Mouse (Mus musculus): ENCODE results near the gene Oaf. TPM values are rescaled to one million over a fixed set of nuclear protein-coding genes. Genes with fewer than 3 reads are reported as not detected.

Gene Oaf
- 53.9 and 59.5 TPM in 2 replicates for polyA plus RNA-seq (2015; fragmentation: Nextera tagmentation; extraction: Ambion mirVana)

GRCm38 (mm10) chr9:43239712-43240593 lies at the start of gene Oaf:
Gene Oaf, minus strand, starts transcription at chr9:43239911.
- peaks cover 67% of the 10 kb centered on the region for H3K4me1 ChIP-seq
- no peaks in the 10 kb centered on the region for H3K9me3 ChIP-seq (replicated peaks)
- peak within 1 kb of the TSS; percentile 94 for H3K27ac ChIP-seq
- under 1% methylated on average over 44 of the region's 44 CpGs for WGBS
- no peaks in the 10 kb centered on the region for H3K27me3 ChIP-seq
- peak within 1 kb of the TSS; percentile 81 for H3K9ac ChIP-seq
- peak within 1 kb of the TSS; percentile 78 for H3K4me3 ChIP-seq (replicated peaks)
- ATAC-seq (replicated peaks; ENCODE audit: low FRiP score), result peak; percentile 94
- H3K36me3 ChIP-seq, result no peaks in the 10 kb centered on the region; the same call in 1 of the 2 replicates
- peak within 1 kb of the TSS; percentile 81 for H3K4me2 ChIP-seq

- H3K4me2 ChIP-seq, result peak overlapping the region; percentile 53
- no peaks in the 10 kb centered on the region for H3K36me3 ChIP-seq
- H3K4me3 ChIP-seq (replicated peaks), result peak overlapping the region; percentile 19; the same call in 1 of the 2 replicates
- no peak overlapping the region for H3K27ac ChIP-seq
- H3K9me3 ChIP-seq (replicated peaks), result no peaks in the 10 kb centered on the region
- no peak overlapping the region for H3K9ac ChIP-seq
- H3K4me1 ChIP-seq, result peaks cover 11% of the 10 kb centered on the region; the same call in 1 of the 2 replicates
- ATAC-seq (replicated peaks; ENCODE audit: low FRiP score), result peak; percentile 61; the same call in 1 of the 2 replicates
- WGBS, result 2% methylated on average over 20 of the region's 20 CpGs
- no peaks in the 10 kb centered on the region; the same call in 1 of the 2 replicates for H3K27me3 ChIP-seq
Observed at GRCm38 (mm10) chr9:43286870-43287269, 47.2 kb upstream of the Oaf start.

DNA sequence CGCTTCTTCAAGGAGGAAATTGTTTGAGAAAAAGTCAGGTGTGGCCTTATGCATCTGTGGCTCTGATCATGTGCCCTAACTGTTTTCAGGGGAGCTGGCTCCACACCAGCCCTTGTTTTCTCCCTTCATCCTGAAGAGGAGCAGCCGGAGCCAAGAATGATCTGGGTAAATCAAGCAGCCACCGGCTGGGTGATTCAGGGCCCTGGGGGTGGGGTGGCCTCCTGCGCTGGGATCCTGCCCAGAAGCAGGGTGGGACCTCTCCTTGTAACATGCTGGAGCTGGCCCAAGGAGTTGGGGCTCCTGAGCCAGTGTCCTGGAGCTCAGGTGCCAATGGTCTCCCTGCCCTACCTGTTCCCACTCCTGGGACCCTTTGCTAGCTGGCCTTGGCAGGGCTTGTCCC lies 45.6 kb upstream of the Oaf start:
- no peak overlapping the region for H3K27ac ChIP-seq
- no peaks in the 10 kb centered on the region; the same call in 1 of the 2 replicates for H3K27me3 ChIP-seq
- H3K4me1 ChIP-seq, result peaks cover 11% of the 10 kb centered on the region; the same call in 1 of the 2 replicates
- no peak overlapping the region for H3K9ac ChIP-seq
- WGBS, result 82% methylated on average over 4 of the region's 4 CpGs
- ATAC-seq (replicated peaks; ENCODE audit: low FRiP score), result no peak
- no peak overlapping the region for H3K4me3 ChIP-seq (replicated peaks)
- H3K36me3 ChIP-seq, result no peaks in the 10 kb centered on the region
- no peaks in the 10 kb centered on the region for H3K9me3 ChIP-seq (replicated peaks)
- no peak overlapping the region for H3K4me2 ChIP-seq

GRCm38 (mm10) chr9:43284284-43284683 lies 44.6 kb upstream of the Oaf start:
- H3K9ac ChIP-seq, result no peak overlapping the region
- no peaks in the 10 kb centered on the region for H3K9me3 ChIP-seq (replicated peaks)
- H3K4me1 ChIP-seq, result peaks cover 11% of the 10 kb centered on the region; the same call in 1 of the 2 replicates
- no peak overlapping the region for H3K4me3 ChIP-seq (replicated peaks)
- H3K27ac ChIP-seq, result no peak overlapping the region
- 8% methylated on average over 6 of the region's 6 CpGs for WGBS
- peak; percentile 91 for ATAC-seq (replicated peaks; ENCODE audit: low FRiP score)
- H3K27me3 ChIP-seq, result no peaks in the 10 kb centered on the region; the same call in 1 of the 2 replicates
- no peak overlapping the region for H3K4me2 ChIP-seq
- no peaks in the 10 kb centered on the region for H3K36me3 ChIP-seq

- no peak overlapping the region for H3K27ac ChIP-seq
Observed at GRCm38 (mm10) chr9:43273735-43274134, 34.0 kb upstream of the Oaf start.

GRCm38 (mm10) chr9:43271761-43272518 lies 32.2 kb upstream of the Oaf start:
- Histone ChIP-seq H3K9me3 (replicated peaks) (no peaks in the 10 kb centered on the region), H3K36me3 (no peaks in the 10 kb centered on the region), H3K9ac (no peak overlapping the region), H3K4me1 (peaks cover 26% of the 10 kb centered on the region), H3K4me2 (no peak overlapping the region), H3K27ac (no peak overlapping the region), H3K27me3 (peaks cover 27% of the 10 kb centered on the region), H3K4me3 (replicated peaks) (no peak overlapping the region)
- WGBS, result 56% methylated on average over 14 of the region's 14 CpGs
- no peak for ATAC-seq (replicated peaks; ENCODE audit: low FRiP score)

More at GRCm38 (mm10) chr9:43273735-43274134, 34.0 kb upstream of the Oaf start:
- no peaks in the 10 kb centered on the region for H3K9me3 ChIP-seq (replicated peaks)
- peaks cover 27% of the 10 kb centered on the region for H3K27me3 ChIP-seq
- H3K36me3 ChIP-seq, result no peaks in the 10 kb centered on the region
- no peak overlapping the region for H3K4me2 ChIP-seq
- H3K9ac ChIP-seq, result no peak overlapping the region
- ATAC-seq (replicated peaks; ENCODE audit: low FRiP score), result no peak
- no peak overlapping the region for H3K4me3 ChIP-seq (replicated peaks)
- peaks cover 26% of the 10 kb centered on the region for H3K4me1 ChIP-seq
- WGBS, result 78% methylated on average over 9 of the region's 9 CpGs

DNA sequence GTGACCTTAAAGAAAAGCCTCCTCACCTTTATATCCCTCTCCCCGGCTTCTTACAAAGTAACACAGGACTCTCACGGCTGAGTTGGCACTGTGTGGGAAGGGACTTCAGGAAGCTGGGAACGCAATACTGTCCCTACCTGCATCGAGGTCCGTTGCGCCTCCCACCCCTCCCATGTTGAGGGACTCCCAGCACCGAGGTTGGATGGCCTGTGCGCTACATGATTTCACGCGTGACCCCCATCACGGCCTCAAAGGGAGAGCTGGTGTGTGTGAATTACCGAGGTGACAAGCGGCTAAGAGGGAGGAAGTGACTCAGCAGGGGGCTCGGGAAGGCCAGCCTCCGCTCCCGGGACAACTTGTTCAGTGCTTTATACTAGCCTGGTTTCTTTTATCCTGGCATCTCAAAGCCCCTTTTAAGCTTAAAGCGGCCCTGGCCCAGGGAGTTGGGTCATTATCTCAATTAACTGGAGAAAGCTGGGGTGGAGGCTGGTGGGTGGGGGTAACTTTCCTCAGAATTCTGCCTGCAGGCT lies 31.1 kb upstream of the Oaf start:
- peak overlapping the region; percentile 26 for H3K4me3 ChIP-seq (replicated peaks)
- H3K27ac ChIP-seq, result no peak overlapping the region
- peak overlapping the region; percentile 55 for H3K4me2 ChIP-seq
- H3K27me3 ChIP-seq, result peaks cover 27% of the 10 kb centered on the region
- H3K9me3 ChIP-seq (replicated peaks), result no peaks in the 10 kb centered on the region
- peak; percentile 13; the same call in 1 of the 2 replicates for ATAC-seq (replicated peaks; ENCODE audit: low FRiP score)
- H3K9ac ChIP-seq, result no peak overlapping the region
- H3K4me1 ChIP-seq, result peaks cover 27% of the 10 kb centered on the region
- H3K36me3 ChIP-seq, result no peaks in the 10 kb centered on the region
- 6% methylated on average over 17 of the region's 17 CpGs for whole genome bisulfite sequencing

DNA sequence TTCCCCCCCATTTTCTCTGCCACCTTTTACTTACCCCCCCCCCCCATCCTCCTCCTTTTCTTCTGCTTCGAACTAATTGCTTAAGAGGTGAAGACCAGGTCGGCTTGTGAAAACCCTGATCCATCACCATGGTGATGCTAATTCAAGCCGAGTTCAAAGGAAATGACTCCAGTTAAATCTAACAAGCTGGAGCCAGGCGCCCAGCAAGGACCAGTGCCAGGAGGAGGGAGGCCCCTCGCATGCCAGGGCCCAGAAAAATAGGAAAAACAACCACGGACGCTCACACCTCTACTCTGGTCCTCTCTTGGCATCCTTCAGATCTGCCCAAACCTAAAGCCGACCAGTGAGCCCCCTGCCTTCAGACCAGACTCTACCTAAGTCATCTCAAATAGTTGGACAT lies 29.5 kb upstream of the Oaf start:
- no peak overlapping the region for H3K4me3 ChIP-seq (replicated peaks)
- ATAC-seq (replicated peaks; ENCODE audit: low FRiP score), result no peak
- no peak overlapping the region for H3K4me2 ChIP-seq
- no peaks in the 10 kb centered on the region for H3K9me3 ChIP-seq (replicated peaks)
- no peak overlapping the region for H3K9ac ChIP-seq
- WGBS, result 29% methylated on average over 8 of the region's 8 CpGs
- peaks cover 27% of the 10 kb centered on the region for H3K27me3 ChIP-seq
- no peaks in the 10 kb centered on the region for H3K36me3 ChIP-seq
- H3K4me1 ChIP-seq, result peaks cover 37% of the 10 kb centered on the region
- no peak overlapping the region for H3K27ac ChIP-seq

- no peaks in the 10 kb centered on the region for H3K9me3 ChIP-seq (replicated peaks)
- peaks cover 25% of the 10 kb centered on the region for H3K27me3 ChIP-seq
- peaks cover 55% of the 10 kb centered on the region for H3K4me1 ChIP-seq
- no peaks in the 10 kb centered on the region for H3K36me3 ChIP-seq
- ATAC-seq (replicated peaks; ENCODE audit: low FRiP score), result no peak
- 83% methylated on average over 8 of the region's 8 CpGs for WGBS
- no peak overlapping the region for H3K27ac ChIP-seq
- H3K4me2 ChIP-seq, result no peak overlapping the region
- no peak overlapping the region for H3K4me3 ChIP-seq (replicated peaks)
- H3K9ac ChIP-seq, result no peak overlapping the region
Observed at GRCm38 (mm10) chr9:43267357-43267756, 27.6 kb upstream of the Oaf start.

- ATAC-seq (replicated peaks; ENCODE audit: low FRiP score), result no peak
- no peak overlapping the region for H3K9ac ChIP-seq
Observed at GRCm38 (mm10) chr9:43265194-43265593, 25.5 kb upstream of the Oaf start.

GRCm38 (mm10) chr9:43263946-43264451 lies 24.3 kb upstream of the Oaf start:
- Histone ChIP-seq H3K4me1 (peaks cover 48% of the 10 kb centered on the region), H3K9me3 (replicated peaks) (no peaks in the 10 kb centered on the region), H3K27ac (peak overlapping the region; percentile 92), H3K4me2 (no peak overlapping the region), H3K9ac (no peak overlapping the region), H3K36me3 (no peaks in the 10 kb centered on the region), H3K4me3 (replicated peaks) (no peak overlapping the region), H3K27me3 (no peaks in the 10 kb centered on the region)
- ATAC-seq (replicated peaks; ENCODE audit: low FRiP score), result peak; percentile 67
- 15% methylated on average over 11 of the region's 11 CpGs for WGBS

More at GRCm38 (mm10) chr9:43265194-43265593, 25.5 kb upstream of the Oaf start:
- Histone ChIP-seq H3K4me1 (peaks cover 56% of the 10 kb centered on the region), H3K4me2 (no peak overlapping the region), H3K27ac (0 out of 2 replicates have a peak overlapping the region, but pooled peaks have one; percentile 34), H3K9me3 (replicated peaks) (no peaks in the 10 kb centered on the region), H3K4me3 (replicated peaks) (no peak overlapping the region), H3K27me3 (peaks cover 9% of the 10 kb centered on the region), H3K36me3 (no peaks in the 10 kb centered on the region)
- 55% methylated on average over 9 of the region's 9 CpGs for WGBS

Measured in kidney, embryonic 15.5 days (tissue).